Mouse (Mus musculus): ENCODE measurements at regions not wholly inside any gene's neighbourhood (a gene's known extent, or its start where the extent isn't known, plus 50 kb on each side); places are given as distances from the start of the nearest gene placed in this dataset.

GRCm38 (mm10) chr16:77788781-77789150, 186.9 kb upstream of the Gm11146 start:
- TF ChIP-seq POLR2A (IDR thresholded peaks at IDR 0.05; ENCODE audit: control insufficient read depth in 1 of 2, insufficient read depth in 1 of 2, low read depth in 1 of 2, low read length in 2 of 2, poor library complexity in 1 of 2) (no peak), POLR2AphosphoS2 (IDR thresholded peaks at IDR 0.05; ENCODE audit: low read length) (no peak), RCOR1 (IDR thresholded peaks at IDR 0.05; ENCODE audit: low read depth, low read length) (no peak), CHD2 (IDR thresholded peaks at IDR 0.05; ENCODE audit: low read length) (no peak), CTCF (IDR thresholded peaks at IDR 0.05 in 2 of 3, conservative IDR thresholded peaks at IDR 0.05 in 1 of 3; ENCODE audit: control insufficient read depth in 1 of 3, insufficient read depth in 1 of 3, low read depth in 2 of 3, low read length in 3 of 3, poor library complexity in 1 of 3, severe bottlenecking in 1 of 3) (no peak), MYB (IDR thresholded peaks at IDR 0.05; ENCODE audit: low read depth, low read length) (no peak), MXI1 (IDR thresholded peaks at IDR 0.05; ENCODE audit: low read depth, low read length) (no peak), UBTF (IDR thresholded peaks at IDR 0.05; ENCODE audit: borderline replicate concordance, insufficient read depth, low read depth, low read length) (no peak), MAFK (IDR thresholded peaks at IDR 0.05; ENCODE audit: borderline replicate concordance, low read depth, low read length) (no peak), USF1 (IDR thresholded peaks at IDR 0.05; ENCODE audit: low read depth, low read length) (no peak), EP300 (IDR thresholded peaks at IDR 0.05; ENCODE audit: low read depth in 1 of 2, low read length in 2 of 2) (no peak), TCF12 (IDR thresholded peaks at IDR 0.05; ENCODE audit: low read depth, low read length) (no peak), ZMIZ1 (IDR thresholded peaks at IDR 0.05; ENCODE audit: low read depth, low read length) (no peak), USF2 (IDR thresholded peaks at IDR 0.05; ENCODE audit: borderline replicate concordance in 1 of 2, insufficient read depth in 1 of 2, low read depth in 1 of 2, low read length in 2 of 2) (no peak)
